Mouse (Mus musculus): ENCODE measurements around the gene 1700001C19Rik.
"Not testable (repeated sequence)": the region's sequence is repeated elsewhere in the genome, so short reads cannot be mapped to it uniquely, and the experiment has no call there.

The 1700001C19Rik gene

DNA sequence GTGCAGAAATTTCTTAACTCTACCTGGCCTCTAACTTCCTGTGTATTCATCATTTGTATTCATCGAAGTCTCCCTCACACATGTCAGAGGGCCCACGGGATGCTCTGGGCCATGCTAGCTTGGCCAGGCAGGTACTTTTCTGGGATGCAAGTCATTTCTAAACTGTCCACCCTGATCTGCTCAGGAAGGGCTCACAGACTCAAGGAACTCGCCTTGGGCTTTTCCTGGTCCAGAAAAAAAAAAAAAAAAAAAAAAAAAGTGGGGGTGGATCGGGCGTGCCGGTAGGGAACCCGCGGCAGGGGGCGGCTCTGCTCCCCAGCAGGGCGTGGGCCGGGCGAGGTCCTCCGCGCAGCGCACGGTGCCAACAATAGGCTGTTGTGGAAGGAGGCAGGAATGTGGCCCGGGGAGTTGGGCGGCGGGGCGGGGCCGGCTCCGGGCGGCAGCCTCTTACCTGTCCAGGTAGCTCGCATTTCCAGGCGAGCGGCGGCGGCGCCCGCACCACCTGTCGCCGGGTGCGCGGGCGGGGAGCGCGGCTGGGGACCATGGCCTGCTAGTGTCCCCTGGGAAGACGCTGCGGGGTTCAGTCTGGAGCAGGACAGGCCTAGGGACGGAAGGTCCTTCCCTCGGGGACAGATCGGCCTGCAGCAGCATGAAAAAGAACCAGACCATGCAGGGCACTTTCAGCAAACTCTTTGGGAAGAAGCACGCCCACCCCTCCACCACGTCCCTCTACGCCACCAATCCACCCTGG lies 845 bp downstream of the 1700001C19Rik start, which contains the start of gene AI661453:
TSS of gene AI661453 (plus strand) at position 460 of the 751 bp plus-strand sequence.
- DNase-seq (ENCODE audit: low spot score in 2 of 2) = no peak

DNA sequence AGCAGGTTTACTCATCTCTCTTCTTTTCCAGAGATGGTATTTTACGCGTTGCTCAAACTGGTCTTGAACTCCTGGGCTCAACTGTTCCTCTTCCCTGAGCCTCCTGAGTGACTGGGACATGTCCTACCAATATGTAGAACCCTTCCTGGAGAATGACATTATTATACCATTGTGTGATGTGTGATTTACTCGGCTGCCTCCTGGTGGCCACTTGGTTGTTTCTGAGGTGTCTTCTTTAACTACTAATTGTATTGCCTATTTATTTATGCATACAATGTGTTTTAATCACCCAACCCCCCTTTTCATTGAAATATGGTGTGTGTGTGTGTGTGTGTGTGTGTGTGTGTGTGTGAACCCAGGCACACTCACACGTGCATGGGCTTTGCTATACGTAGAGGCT lies 6.4 kb downstream of the 1700001C19Rik start:
- no peak for DNase-seq (ENCODE audit: low spot score in 2 of 2)

DNA sequence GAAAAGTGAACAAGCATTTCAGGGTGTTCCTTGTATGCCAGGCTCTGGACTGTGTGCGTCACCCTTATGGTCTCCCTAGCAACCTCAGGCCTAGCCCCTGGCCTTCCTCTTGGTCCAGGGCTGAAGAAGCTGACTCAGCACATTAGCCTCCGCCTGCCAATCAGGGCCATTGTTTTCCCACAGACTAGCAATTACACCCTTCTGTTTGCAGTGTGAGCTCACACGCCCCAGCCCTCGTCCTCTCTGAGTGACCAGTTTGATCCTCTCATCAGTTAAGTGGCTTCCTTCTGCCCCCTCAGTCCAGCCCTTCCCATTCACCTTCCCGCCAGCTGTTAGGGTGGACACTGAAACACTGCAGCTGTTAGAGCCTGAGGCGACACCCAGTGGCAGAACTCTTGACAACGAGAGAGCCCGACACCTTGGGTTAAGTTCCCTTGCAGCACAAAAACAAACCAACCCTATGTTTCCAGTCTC lies 8.3 kb downstream of the 1700001C19Rik start:
- no peak for DNase-seq (ENCODE audit: low spot score in 2 of 2)

DNA sequence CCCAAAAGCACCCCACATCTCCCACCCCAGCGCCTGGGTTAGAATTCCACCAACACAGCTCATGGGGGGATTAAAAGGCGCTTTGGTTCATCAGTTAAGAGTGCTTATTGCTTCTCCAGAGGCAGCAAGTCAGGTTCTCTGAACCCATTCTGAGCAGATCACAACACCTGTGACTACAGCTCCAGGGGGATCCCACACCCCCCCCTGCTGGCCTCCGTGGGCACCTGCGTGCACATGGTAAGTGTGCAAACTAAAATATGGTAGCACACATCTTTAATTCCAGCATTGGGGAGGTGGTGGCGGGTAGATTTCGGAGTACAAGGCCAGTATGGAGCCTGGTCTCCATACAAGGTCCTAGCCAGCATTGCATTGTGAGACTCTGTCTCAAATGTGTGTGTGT lies 9.9 kb downstream of the 1700001C19Rik start:
- no peak for DNase-seq (ENCODE audit: low spot score in 2 of 2)

DNA sequence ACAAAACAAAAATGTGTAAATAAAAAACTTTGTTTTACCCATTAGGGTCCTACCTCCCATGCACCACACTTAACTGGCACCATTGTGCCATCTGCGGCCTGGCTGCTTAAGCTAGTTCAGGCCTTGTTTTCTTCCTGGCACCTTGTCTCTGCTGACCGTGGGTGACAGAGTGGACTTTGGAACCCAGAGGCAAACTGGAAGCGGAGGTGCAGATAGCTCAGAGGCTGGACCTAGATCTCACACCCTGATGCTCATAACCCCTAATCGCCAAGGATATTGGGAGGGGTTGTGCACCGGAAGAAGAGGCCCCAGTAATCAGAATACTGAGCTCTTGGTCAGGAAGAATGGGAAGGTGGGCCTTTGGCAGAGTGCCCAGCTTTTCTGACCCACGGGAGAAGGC lies 13.0 kb downstream of the 1700001C19Rik start:
- DNase-seq (ENCODE audit: low spot score in 2 of 2) = no peak

DNA sequence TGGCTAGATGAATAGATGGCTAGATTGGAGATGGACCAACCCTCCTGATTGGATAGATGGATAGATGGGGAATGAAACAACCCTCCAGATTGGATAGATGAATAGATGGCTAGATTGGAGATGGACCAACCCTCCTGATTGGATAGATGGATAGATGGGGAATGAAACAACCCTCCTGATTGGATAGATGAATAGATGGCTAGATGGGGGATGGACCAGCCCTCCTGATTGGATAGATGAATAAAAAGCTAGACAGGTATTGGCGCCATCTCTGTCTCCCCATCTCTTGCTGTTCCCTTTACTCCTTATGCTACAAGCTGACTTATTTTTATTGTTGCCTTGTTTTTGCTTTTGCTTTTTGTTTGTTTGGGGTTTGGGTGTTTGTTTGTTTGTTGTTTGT lies 14.6 kb downstream of the 1700001C19Rik start:
- DNase-seq (ENCODE audit: low spot score in 2 of 2) = not testable (repeated sequence)

DNA sequence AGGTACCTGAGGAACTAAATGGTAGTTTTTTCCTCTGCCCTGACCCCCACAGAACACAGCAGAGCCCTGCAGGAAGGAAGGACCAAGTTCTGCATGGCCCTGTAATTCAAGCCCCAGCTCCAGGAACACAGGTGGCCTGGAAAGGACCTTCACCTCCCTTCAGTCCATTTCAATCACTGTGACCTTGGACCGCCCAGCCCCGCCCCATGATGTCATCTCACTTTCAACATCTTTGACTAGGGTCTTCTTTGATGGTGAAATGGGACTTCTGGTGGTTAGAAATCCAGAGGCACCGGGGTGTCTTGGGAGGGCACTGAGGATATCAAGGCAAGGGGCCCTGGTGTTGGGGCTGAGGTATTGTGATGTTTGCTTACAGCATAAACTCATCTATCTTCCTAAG lies 15.6 kb downstream of the 1700001C19Rik start:
- DNase-seq (ENCODE audit: low spot score in 2 of 2) = no peak

DNA sequence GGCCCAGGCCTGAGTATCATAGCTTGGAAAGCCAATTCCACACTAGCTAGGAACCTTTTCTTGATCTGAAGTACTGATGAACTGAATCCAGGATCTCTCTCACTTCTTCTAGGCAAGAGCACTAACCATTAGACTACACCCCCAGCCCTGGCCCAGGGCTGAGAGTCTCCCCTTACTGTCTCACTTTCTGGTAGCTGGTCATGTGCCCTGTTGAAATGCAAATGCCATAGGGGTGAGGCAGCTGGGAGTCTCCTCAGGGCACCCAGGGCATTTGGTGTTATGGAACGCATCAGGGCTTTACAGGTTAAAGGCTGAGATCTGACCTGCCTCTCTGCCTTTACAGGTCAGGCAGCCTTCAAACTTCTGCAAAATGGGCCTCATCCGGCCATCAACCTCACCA lies 17.0 kb downstream of the 1700001C19Rik start:
- DNase-seq (ENCODE audit: low spot score in 2 of 2) = no peak

DNA sequence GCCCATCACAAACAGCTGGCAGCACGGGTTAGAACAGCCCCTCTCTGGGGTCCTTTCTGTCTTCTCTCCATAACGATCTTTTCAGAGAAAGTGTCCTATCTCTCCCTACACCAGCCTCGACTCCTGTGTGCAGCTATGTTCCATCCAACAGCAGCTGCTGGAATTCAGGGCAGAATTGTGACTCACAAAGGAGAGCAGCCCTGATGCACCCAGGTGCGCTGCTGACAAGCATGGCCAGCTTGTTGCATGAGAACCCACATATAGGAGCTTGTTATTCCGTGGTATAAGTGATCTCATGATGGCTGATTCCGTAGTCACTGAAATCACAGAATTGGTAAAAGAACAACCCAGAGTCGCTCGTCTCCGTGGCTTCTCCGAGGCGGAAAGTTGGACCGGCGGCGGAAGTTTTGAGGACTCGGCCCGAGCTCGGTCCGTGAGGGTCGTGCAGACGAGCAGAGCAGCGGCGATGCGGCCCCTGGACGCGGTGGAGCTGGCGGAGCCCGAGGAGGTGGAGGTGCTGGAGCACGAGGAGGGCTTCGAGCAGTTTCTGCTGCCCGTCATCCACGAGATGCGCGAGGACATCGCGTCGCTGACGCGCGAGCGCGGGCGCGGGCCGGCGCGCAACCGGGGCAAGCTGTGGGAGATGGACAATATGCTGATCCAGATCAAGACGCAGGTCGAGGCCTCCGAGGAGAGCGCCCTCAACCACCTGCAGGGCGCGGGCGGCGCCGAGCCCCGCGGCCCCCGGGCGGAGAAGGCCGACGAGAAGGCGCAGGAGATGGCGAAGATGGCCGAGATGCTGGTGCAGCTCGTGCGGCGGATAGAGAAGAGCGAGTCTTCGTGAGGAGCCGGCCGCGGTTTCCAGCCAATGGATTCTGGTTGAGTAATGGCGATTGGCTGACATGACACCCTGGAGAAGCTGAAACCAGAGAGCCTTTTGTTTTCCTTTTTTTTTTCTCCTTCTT lies 27.0 kb downstream of the 1700001C19Rik start:
- peak in 1 of 2 experiments; percentile 5 for DNase-seq (ENCODE audit: low spot score in 2 of 2)

DNA sequence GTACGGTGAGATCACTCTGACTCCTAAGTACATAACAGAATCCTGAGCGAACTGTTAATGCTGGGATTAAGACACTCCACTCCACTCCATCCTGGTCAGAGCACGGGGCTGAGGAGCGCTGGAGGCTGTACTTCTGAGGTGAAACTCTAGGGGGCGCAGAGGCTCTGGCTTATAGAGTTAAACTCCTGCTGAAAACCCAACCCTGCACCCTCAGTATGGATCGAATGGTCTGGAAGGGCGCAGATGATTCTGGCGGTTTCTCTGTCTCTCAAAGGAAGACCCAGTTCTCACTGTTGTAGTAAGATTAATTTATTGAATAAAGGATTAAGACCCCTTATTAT lies 28.6 kb downstream of the 1700001C19Rik start:
- peak in 1 of 2 experiments; percentile 30 for DNase-seq (ENCODE audit: low spot score in 2 of 2)

DNA sequence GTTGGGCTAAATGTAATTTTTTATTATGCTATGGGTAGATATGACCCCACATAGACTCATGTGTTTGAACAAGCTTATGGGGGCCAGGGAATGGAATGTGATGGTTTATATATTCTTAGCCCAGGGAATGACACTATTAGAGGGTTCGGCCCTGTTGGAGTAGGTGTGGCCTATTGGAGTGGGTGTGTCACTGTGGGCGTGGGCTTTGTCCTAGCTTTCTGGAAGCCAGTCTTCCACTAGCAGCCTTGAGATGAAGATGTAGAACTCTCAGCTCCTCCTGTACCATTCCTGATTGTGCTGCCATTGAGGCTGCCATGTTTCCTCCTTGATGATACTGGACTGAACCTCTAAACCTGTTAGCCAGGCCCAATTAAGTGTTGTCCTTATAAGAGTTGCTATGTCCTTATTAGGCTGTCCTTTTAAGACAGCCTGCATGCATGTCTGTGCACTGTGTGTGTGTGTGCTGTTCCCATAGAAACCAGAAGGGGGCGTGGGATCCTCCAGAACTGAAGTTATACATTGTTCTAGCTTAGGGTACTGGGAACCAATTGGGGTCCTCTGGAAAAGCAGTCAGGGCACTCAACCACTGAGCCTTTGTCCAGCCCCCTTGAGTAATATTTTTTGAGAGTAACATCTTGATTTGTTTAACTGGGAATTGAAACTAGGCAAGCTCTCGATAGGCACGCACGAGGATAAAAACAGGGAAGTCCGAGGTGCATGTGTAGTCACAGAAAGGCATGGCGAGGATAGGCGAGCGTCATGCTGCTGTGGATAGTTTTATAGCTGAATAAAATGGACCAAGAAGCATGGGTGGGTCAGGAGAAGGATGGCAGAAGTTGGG lies 29.2 kb downstream of the 1700001C19Rik start:
- no peak for DNase-seq (ENCODE audit: low spot score in 2 of 2)

DNA sequence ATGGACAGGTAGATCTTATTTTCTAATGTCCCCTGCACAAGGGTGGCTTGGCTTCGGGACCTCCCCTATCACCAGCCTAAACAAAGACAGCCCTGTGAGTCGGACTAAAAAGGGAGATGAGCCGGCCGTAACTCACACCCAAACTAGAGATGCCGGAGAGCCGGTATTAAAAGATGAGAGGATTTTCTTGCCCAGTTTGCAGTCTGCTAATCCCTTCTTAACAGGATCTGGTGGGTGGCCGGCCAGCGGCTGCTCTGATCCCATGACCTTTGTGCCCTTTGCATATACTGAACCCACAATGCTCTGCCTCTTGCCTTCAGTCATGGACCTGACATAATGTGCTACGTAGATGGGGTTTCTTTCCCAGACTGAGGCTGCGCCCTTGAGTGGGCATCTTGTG lies 36.7 kb downstream of the 1700001C19Rik start, which contains the start of gene Guca1a:
TSS of gene Guca1a (minus strand) at position 134 of the 400 bp plus-strand sequence.
- DNase-seq (ENCODE audit: low spot score in 2 of 2) = no peak

DNA sequence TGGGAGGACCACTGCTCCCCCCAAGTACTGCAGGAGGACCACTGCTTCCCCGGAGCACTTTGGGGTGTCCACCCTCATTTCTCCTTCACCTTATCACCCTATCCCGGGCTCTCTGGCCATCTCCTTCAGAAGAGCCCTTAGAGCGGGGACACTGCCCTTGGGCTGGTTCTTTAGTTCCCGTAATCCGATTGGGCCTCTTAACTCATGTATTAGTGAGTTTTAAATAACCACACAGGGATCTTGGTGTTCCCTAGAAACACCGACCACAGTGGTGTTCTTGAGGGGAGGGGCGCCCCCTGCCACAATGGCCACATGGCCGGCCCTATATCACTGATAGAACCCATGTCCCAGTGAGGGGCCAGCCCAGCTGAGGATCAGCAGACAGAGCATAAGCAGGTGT lies 38.1 kb downstream of the 1700001C19Rik start:
- no peak for DNase-seq (ENCODE audit: low spot score in 2 of 2)

DNA sequence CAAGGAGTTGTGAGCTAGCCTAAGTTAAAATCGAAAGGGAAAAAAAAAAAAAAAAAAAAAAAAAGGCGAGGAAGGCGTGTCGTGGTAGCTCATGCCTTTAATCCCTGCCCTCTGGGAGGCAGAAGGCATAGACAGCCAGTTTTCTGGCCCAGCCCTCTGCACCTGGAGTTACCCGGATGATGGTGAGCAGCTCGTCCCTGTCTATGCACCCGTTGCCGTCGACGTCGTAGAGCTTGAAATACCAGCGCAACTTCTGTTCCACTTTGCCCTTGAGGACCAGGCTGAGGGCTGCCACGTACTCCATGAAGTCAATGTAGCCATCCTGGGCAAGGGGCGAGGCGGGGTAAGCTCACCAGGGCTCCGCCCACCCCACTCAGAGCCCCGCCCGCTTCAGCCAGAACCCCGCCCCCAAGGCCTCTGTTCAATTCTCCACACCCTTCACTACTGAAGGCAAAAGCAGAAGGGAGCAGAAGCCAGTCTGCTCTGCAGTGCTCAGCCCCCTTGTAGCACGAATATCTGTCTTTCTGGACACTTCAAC lies 41.7 kb downstream of the 1700001C19Rik start:
- no peak for DNase-seq (ENCODE audit: low spot score in 2 of 2)

DNA sequence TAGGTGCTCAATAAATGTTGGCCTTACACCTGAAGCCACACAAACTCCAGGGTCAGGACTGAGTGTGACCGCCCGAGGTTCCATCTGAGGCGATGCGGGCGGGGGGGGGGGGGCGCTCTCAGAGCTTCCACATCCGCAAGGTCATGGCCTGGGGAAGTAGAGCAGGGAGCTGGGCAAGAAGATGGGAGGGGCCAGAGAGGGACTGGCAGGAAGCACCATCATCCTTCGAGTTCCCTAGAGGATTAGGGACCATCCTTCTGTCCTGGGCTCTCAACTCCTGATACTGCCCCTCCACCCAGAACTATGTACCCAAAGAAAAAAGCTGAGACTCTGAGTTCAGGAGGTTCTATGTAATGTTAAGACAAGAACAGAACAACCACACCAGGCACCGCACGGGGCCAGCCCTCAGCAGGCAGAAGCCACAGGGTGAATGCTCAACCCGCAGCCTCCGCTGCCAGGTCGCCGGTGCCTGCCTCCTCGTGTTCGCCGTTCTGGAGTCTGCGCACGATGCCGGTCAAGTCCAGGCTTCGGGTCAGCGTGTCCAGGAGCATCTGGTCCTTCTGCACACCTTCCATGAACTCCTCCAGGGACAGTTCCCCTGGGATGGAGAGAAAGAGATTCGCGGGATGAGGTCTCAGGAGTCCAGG lies 42.8 kb downstream of the 1700001C19Rik start:
- no peak for DNase-seq (ENCODE audit: low spot score in 2 of 2)

DNA sequence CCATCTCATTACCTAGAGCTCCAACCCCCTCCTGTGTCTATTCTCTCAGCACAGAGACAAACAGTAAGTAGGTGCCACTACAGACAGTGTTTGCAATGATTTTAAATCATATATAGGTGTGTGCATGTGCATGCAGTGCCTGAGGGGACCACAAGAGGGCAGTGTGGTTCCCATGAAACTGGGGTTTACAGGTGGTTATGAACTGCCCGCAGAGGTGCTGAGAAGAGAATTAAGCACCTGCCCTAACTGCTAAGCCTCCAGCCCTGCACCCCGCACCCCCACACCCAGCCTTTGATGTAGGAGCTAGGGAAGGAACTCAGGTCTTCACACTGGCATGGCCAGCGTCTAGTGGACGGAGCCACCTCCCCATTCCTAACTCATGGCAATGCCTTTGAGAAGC lies 50.5 kb downstream of the 1700001C19Rik start:
- no peak for DNase-seq (ENCODE audit: low spot score in 2 of 2)

DNA sequence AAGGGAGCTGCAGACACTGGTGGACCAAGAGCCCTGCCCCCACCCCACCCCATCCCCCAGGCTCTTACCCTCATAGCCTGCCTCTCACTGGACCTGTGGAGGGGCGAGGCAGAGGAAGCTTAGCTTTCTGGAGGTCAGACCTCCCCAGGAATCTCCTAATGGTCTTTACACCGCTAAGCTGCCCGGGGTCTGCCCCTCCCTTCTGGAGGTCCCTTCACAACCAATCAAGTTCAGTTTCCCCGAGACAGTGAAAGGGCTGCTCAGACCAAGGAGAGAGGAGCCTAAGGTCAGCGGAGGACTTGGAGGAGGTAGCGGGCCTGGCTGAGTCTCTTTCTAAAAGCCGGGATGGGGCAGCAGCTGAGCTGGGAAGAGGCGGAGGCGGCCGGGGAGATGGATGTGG lies 52.0 kb downstream of the 1700001C19Rik start, which contains the start of gene Guca1b:
TSS of gene Guca1b (plus strand) at position 249 of the 400 bp plus-strand sequence.
- DNase-seq (ENCODE audit: low spot score in 2 of 2) = no peak

DNA sequence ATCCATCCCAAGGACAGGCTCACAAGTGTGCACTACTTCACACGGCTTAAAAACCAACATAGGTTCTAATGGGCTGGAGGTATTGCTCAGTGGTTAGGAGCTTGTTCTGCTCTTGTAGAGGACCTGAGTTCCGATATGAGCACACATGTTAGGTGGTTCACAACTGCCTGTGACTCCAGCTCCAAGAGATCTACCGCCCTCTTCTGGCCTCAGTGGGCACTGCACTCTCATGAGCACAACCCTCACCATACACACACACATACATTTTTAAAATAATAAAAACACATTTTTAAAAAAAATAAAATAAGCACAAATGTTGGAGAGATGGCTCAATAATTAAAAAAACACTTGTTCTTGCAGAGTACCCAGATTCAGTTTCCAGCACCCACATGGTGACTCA lies 53.1 kb downstream of the 1700001C19Rik start:
- no peak for DNase-seq (ENCODE audit: low spot score in 2 of 2)

DNA sequence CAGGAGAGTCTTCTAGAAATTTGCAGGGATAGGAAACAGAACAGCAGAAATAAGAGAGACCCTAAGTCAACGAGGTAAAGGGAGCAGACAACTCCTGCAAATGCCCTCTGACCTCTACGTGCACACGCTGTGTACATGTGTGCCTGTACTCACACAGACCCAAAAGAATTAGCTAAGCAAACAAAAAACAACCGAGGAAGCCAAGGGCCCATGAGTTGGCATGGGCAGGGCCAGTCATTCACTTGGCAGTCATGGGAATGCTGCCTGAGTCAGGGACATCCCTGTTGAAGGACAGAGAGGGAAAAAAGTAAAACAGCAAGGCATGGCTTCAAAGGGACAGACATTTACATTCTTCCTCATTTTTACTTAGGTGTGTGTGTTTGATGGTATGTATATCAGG lies 53.9 kb downstream of the 1700001C19Rik start:
- no peak for DNase-seq (ENCODE audit: low spot score in 2 of 2)

DNA sequence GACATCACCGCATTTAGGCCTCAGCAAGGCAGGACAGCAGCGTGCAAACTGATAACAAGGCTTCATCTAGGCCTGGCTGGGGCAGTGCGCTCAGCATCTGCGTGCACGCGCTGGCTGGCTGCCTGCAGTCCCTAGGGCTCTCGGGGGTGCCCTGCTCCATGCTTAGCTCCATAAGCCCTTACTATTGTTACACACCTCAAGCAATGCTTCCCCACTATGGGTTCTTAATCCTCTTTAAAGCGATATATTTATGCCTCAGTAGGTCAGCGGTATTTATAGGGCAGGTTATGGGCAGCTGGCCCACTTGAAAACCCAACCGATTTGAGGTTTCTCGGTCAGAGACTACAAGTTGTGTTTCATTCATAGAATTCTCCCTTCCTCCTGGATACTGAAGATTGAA lies 55.3 kb downstream of the 1700001C19Rik start:
- DNase-seq (ENCODE audit: low spot score in 2 of 2) = no peak

DNA sequence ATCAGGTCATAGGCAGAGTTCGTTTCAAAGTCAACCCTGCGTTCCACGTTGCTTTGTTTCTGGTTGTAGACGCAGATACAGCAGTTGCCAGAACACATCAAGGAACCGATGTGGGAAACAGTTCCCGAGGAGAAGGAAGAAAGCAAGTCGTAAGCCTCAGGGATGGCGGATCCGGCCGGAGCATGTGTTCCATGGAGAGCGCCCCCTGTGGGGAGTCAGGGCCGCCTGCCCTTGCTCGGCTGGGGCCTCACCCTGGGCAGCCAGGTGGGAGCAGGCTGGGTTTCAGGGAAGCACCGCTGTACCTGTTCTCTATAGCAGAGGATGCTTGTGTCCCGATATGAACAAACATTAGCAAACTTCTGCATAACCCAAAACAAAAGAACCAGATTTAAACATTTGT lies 59.0 kb downstream of the 1700001C19Rik start:
- no peak for DNase-seq (ENCODE audit: low spot score in 2 of 2)

Data from left cerebral cortex, adult 9 months (tissue).